Mouse (Mus musculus) lung, embryonic 16.5 days (tissue): ENCODE measurements around the gene Cks2. TPM values are rescaled to one million over a fixed set of nuclear protein-coding genes. Genes with fewer than 3 reads are reported as not detected.

Experiments
- ATAC-seq: fragments of 200-750 bp; cut with Nextera tagmentation; 2 replicates; pipeline ENCODE4 v1.8.0; 2017; ENCODE audit warnings: low read depth, mild to moderate bottlenecking, moderate library complexity
- H3K27ac ChIP-seq: fragments of 300-500 bp; sonication (generic); 2 replicates; pipeline ENCODE4 v1.5.1; 2014; ENCODE audit warnings: mild to moderate bottlenecking, control low read depth, low read length
- H3K27me3 ChIP-seq: fragments of 300-500 bp; sonication (generic); 2 replicates; pipeline ENCODE4 v1.6.1; 2014; ENCODE audit warnings: low read depth, low read length, mixed read lengths; ENCODE audit not compliant: control insufficient read depth, insufficient read depth
- H3K36me3 ChIP-seq: fragments of 300-500 bp; sonication (generic); 2 replicates; pipeline ENCODE4 v1.6.1; 2014; ENCODE audit warnings: low read length; ENCODE audit not compliant: control insufficient read depth, insufficient read depth
- H3K4me1 ChIP-seq: fragments of 300-500 bp; sonication (generic); replicated peaks from 2 replicates; pipeline ENCODE4 v1.6.1; 2014; ENCODE audit warnings: low read length, mixed read lengths; ENCODE audit not compliant: control insufficient read depth, insufficient read depth
- H3K4me2 ChIP-seq: fragments of 300-500 bp; sonication (generic); 2 replicates; pipeline ENCODE4 v1.6.1; 2014; ENCODE audit warnings: low read depth, low read length, control low read depth
- H3K4me3 ChIP-seq: fragments of 300-500 bp; sonication (generic); 2 replicates; pipeline ENCODE4 v1.5.1; 2014; ENCODE audit warnings: mild to moderate bottlenecking, low read length, control low read depth
- H3K9ac ChIP-seq: fragments of 300-500 bp; sonication (generic); 2 replicates; pipeline ENCODE4 v1.6.1; 2014; ENCODE audit warnings: low read length, control low read depth
- H3K9me3 ChIP-seq: fragments of 300-500 bp; sonication (generic); 2 replicates; pipeline ENCODE4 v1.6.1; 2016; ENCODE audit warnings: low read length; ENCODE audit not compliant: control insufficient read depth
- WGBS: fragments of 180-500 bp; shearing (Covaris S2); extraction: QIAGEN DNeasy Blood & Tissue Kit; methylation state at CpG from one replicate; pipeline ENCODE4 v1.1.7; 2014; 5-methylcytosine and 5-hydroxymethylcytosine counted together
- polyA plus RNA-seq: library from polyadenylated mRNA; unstranded; fragments of >200 nt; fragmentation: Nextera tagmentation; extraction: Ambion mirVana; gene quantifications from 2 replicates; pipeline ENCODE4 v1.2.1, GENCODE M21; 2015

Gene Cks2
- polyA plus RNA-seq, 1 experiment from 2014 or later = 356 TPM

- Histone ChIP-seq H3K4me1 (peaks cover 33% of the 10 kb centered on the region), H3K4me3 (peak overlapping the region; percentile 90), H3K36me3 (no peaks in the 10 kb centered on the region), H3K27ac (no peak overlapping the region), H3K4me2 (peak overlapping the region; percentile 72), H3K27me3 (no peaks in the 10 kb centered on the region), H3K9me3 (no peaks in the 10 kb centered on the region), H3K9ac (peak overlapping the region; percentile 96)
- ATAC-seq = no peak
- 16% methylated on average over 3 of the region's 3 CpGs for WGBS
Observed at GRCm38 (mm10) chr13:51646362-51647027, 1.5 kb downstream of the Cks2 start.

GRCm38 (mm10) chr13:51647770-51648169 lies 2.7 kb downstream of the Cks2 start:
- H3K9me3 ChIP-seq = no peaks in the 10 kb centered on the region
- no peak overlapping the region for H3K27ac ChIP-seq
- H3K4me2 ChIP-seq = peak overlapping the region; percentile 69
- H3K4me1 ChIP-seq = peaks cover 27% of the 10 kb centered on the region
- ATAC-seq = no peak
- peak overlapping the region; percentile 48 for H3K4me3 ChIP-seq
- H3K9ac ChIP-seq = 0 out of 2 replicates have a peak overlapping the region, but pooled peaks have one; percentile 37
- no peaks in the 10 kb centered on the region for H3K36me3 ChIP-seq
- WGBS = 82% methylated on average over 3 of the region's 3 CpGs
- H3K27me3 ChIP-seq = no peaks in the 10 kb centered on the region

GRCm38 (mm10) chr13:51648237-51648636 lies 3.2 kb downstream of the Cks2 start:
- H3K9ac ChIP-seq = no peak overlapping the region
- H3K27me3 ChIP-seq = no peaks in the 10 kb centered on the region
- H3K4me2 ChIP-seq = no peak overlapping the region
- no peak overlapping the region; the same call in 1 of the 2 replicates for H3K4me3 ChIP-seq
- no peaks in the 10 kb centered on the region for H3K36me3 ChIP-seq
- WGBS = 84% methylated on average over 4 of the region's 4 CpGs
- no peak for ATAC-seq
- peaks cover 27% of the 10 kb centered on the region for H3K4me1 ChIP-seq
- H3K9me3 ChIP-seq = no peaks in the 10 kb centered on the region
- H3K27ac ChIP-seq = no peak overlapping the region

- no peaks in the 10 kb centered on the region for H3K9me3 ChIP-seq
- H3K4me1 ChIP-seq = peaks cover 24% of the 10 kb centered on the region
- H3K9ac ChIP-seq = no peak overlapping the region
- WGBS = 83% methylated on average over 1 of the region's 1 CpGs
- H3K4me3 ChIP-seq = no peak overlapping the region
- H3K27me3 ChIP-seq = no peaks in the 10 kb centered on the region
- no peak overlapping the region for H3K27ac ChIP-seq
- H3K4me2 ChIP-seq = no peak overlapping the region
- peaks cover 4% of the 10 kb centered on the region for H3K36me3 ChIP-seq
- ATAC-seq = no peak
Observed at GRCm38 (mm10) chr13:51649740-51650139, 4.7 kb downstream of the Cks2 start.

GRCm38 (mm10) chr13:51651408-51652064 lies 6.5 kb downstream of the Cks2 start, which contains the start of gene Secisbp2:
Secisbp2 (plus strand) TSS chr13:51651697.
- no peaks in the 10 kb centered on the region for H3K9me3 ChIP-seq
- under 1% methylated on average over 68 of the region's 69 CpGs for whole genome bisulfite sequencing
- peak within 1 kb of the TSS; percentile 81 for H3K4me2 ChIP-seq
- H3K27ac ChIP-seq = peak within 1 kb of the TSS; percentile 90
- H3K4me1 ChIP-seq = peaks cover 24% of the 10 kb centered on the region
- H3K36me3 ChIP-seq = peaks cover 12% of the 10 kb centered on the region
- peak; percentile 96 for ATAC-seq
- peak within 1 kb of the TSS; percentile 82 for H3K4me3 ChIP-seq
- H3K9ac ChIP-seq = peak within 1 kb of the TSS; percentile 86
- H3K27me3 ChIP-seq = no peaks in the 10 kb centered on the region

GRCm38 (mm10) chr13:51653159-51653558 lies 8.1 kb downstream of the Cks2 start:
- no peaks in the 10 kb centered on the region for H3K27me3 ChIP-seq
- H3K9ac ChIP-seq = no peak overlapping the region
- no peaks in the 10 kb centered on the region for H3K9me3 ChIP-seq
- peaks cover 27% of the 10 kb centered on the region for H3K36me3 ChIP-seq
- H3K4me3 ChIP-seq = no peak overlapping the region
- H3K27ac ChIP-seq = no peak overlapping the region
- WGBS = 94% methylated on average over 6 of the region's 6 CpGs
- H3K4me2 ChIP-seq = no peak overlapping the region
- peaks cover 8% of the 10 kb centered on the region for H3K4me1 ChIP-seq
- ATAC-seq = no peak

- Histone ChIP-seq H3K9ac (no peak overlapping the region), H3K4me3 (no peak overlapping the region), H3K4me2 (no peak overlapping the region), H3K9me3 (no peaks in the 10 kb centered on the region), H3K4me1 (0 out of 2 replicates have a peak, but pooled peaks cover 2% of the 10 kb centered on the region), H3K27me3 (no peaks in the 10 kb centered on the region), H3K27ac (no peak overlapping the region), H3K36me3 (peaks cover 34% of the 10 kb centered on the region)
- no peak for ATAC-seq
- 89% methylated on average over 9 of the region's 9 CpGs for WGBS
Observed at GRCm38 (mm10) chr13:51653961-51654360, 8.9 kb downstream of the Cks2 start.

GRCm38 (mm10) chr13:51656516-51657235 lies 11.6 kb downstream of the Cks2 start:
- Histone ChIP-seq H3K9me3 (no peaks in the 10 kb centered on the region), H3K27me3 (no peaks in the 10 kb centered on the region), H3K36me3 (peaks cover 46% of the 10 kb centered on the region), H3K9ac (no peak overlapping the region), H3K4me1 (no peaks in the 10 kb centered on the region), H3K4me2 (no peak overlapping the region), H3K4me3 (no peak overlapping the region), H3K27ac (no peak overlapping the region)
- ATAC-seq = no peak
- WGBS = 92% methylated on average over 13 of the region's 13 CpGs

GRCm38 (mm10) chr13:51658094-51658493 lies 13.1 kb downstream of the Cks2 start:
- no peak overlapping the region for H3K4me2 ChIP-seq
- peaks cover 60% of the 10 kb centered on the region for H3K36me3 ChIP-seq
- no peak overlapping the region for H3K4me3 ChIP-seq
- H3K9ac ChIP-seq = no peak overlapping the region
- H3K9me3 ChIP-seq = no peaks in the 10 kb centered on the region
- no peak overlapping the region for H3K27ac ChIP-seq
- no peak for ATAC-seq
- H3K4me1 ChIP-seq = no peaks in the 10 kb centered on the region
- H3K27me3 ChIP-seq = no peaks in the 10 kb centered on the region
- 84% methylated on average over 3 of the region's 3 CpGs for WGBS
